Mouse (Mus musculus): ENCODE measurements around the gene 1700008O03Rik. TPM values are rescaled to one million over a fixed set of nuclear protein-coding genes. Genes with fewer than 3 reads are reported as not detected.
A peak's percentile ranks its signal among the peaks of the same experiment; 100 is the strongest.

The 1700008O03Rik gene
- polyA plus RNA-seq, 1 experiment from 2014 or later: 0.16 TPM

- peaks cover 19% of the 10 kb centered on the region for H3K27me3 ChIP-seq
- no peak overlapping the region for H3K9ac ChIP-seq
- H3K4me3 ChIP-seq (replicated peaks): no peak overlapping the region
- ATAC-seq (ENCODE audit: insufficient read depth): no peak
- no peaks in the 10 kb centered on the region for H3K9me3 ChIP-seq (replicated peaks)
- H3K4me2 ChIP-seq: no peak overlapping the region
- H3K36me3 ChIP-seq (replicated peaks): no peaks in the 10 kb centered on the region
- H3K4me1 ChIP-seq (replicated peaks): no peaks in the 10 kb centered on the region
- no peak overlapping the region for H3K27ac ChIP-seq (replicated peaks)
- 38% methylated on average over 8 of the region's 8 CpGs for WGBS (ENCODE audit: insufficient replicate concordance)
Measured at GRCm38 (mm10) chr7:44320886-44321285, 64.7 kb downstream of the 1700008O03Rik start.

GRCm38 (mm10) chr7:44317913-44318312 lies 67.7 kb downstream of the 1700008O03Rik start:
- H3K27ac ChIP-seq (replicated peaks): no peak overlapping the region
- WGBS (ENCODE audit: insufficient replicate concordance): 20% methylated on average over 4 of the region's 4 CpGs
- no peaks in the 10 kb centered on the region for H3K36me3 ChIP-seq (replicated peaks)
- H3K9me3 ChIP-seq (replicated peaks): no peaks in the 10 kb centered on the region
- ATAC-seq (ENCODE audit: insufficient read depth): no peak
- H3K4me1 ChIP-seq (replicated peaks): no peaks in the 10 kb centered on the region
- H3K27me3 ChIP-seq: peaks cover 18% of the 10 kb centered on the region
- H3K4me3 ChIP-seq (replicated peaks): no peak overlapping the region
- H3K4me2 ChIP-seq: no peak overlapping the region
- H3K9ac ChIP-seq: no peak overlapping the region

- peaks cover 72% of the 10 kb centered on the region for H3K27me3 ChIP-seq
- no peaks in the 10 kb centered on the region for H3K36me3 ChIP-seq (replicated peaks)
- H3K4me1 ChIP-seq (replicated peaks): peaks cover 10% of the 10 kb centered on the region
- no peak overlapping the region for H3K4me3 ChIP-seq (replicated peaks)
- ATAC-seq (ENCODE audit: insufficient read depth): no peak
- H3K9me3 ChIP-seq (replicated peaks): no peaks in the 10 kb centered on the region
- no peak overlapping the region for H3K27ac ChIP-seq (replicated peaks)
- H3K4me2 ChIP-seq: no peak overlapping the region
- no peak overlapping the region for H3K9ac ChIP-seq
- 46% methylated on average over 16 of the region's 16 CpGs for WGBS (ENCODE audit: insufficient replicate concordance)
Measured at GRCm38 (mm10) chr7:44312484-44312883, 73.1 kb downstream of the 1700008O03Rik start.

- 6% methylated on average over 6 of the region's 6 CpGs for WGBS (ENCODE audit: insufficient replicate concordance)
- no peak for ATAC-seq (ENCODE audit: insufficient read depth)
- H3K36me3 ChIP-seq (replicated peaks): no peaks in the 10 kb centered on the region
- peaks cover 76% of the 10 kb centered on the region for H3K27me3 ChIP-seq
- peaks cover 10% of the 10 kb centered on the region for H3K4me1 ChIP-seq (replicated peaks)
- H3K9me3 ChIP-seq (replicated peaks): no peaks in the 10 kb centered on the region
- H3K9ac ChIP-seq: no peak overlapping the region
- H3K4me2 ChIP-seq: no peak overlapping the region
- no peak overlapping the region for H3K27ac ChIP-seq (replicated peaks)
- no peak overlapping the region for H3K4me3 ChIP-seq (replicated peaks)
Measured at GRCm38 (mm10) chr7:44311713-44312304, 73.8 kb downstream of the 1700008O03Rik start.

- H3K4me3 ChIP-seq (replicated peaks): peak overlapping the region; percentile 10; the same call in 1 of the 2 replicates
- no peak overlapping the region for H3K9ac ChIP-seq
- H3K36me3 ChIP-seq (replicated peaks): no peaks in the 10 kb centered on the region
- no peaks in the 10 kb centered on the region for H3K9me3 ChIP-seq (replicated peaks)
- H3K4me1 ChIP-seq (replicated peaks): peaks cover 10% of the 10 kb centered on the region
- 1% methylated on average over 38 of the region's 38 CpGs for WGBS (ENCODE audit: insufficient replicate concordance)
- peaks cover 83% of the 10 kb centered on the region for H3K27me3 ChIP-seq
- peak overlapping the region; percentile 50 for H3K4me2 ChIP-seq
- no peak for ATAC-seq (ENCODE audit: insufficient read depth)
- H3K27ac ChIP-seq (replicated peaks): no peak overlapping the region
Measured at GRCm38 (mm10) chr7:44310878-44311712, 74.5 kb downstream of the 1700008O03Rik start.

GRCm38 (mm10) chr7:44310285-44310877 lies 75.2 kb downstream of the 1700008O03Rik start:
- ATAC-seq (ENCODE audit: insufficient read depth): no peak
- Histone ChIP-seq H3K27ac (replicated peaks) (no peak overlapping the region), H3K36me3 (replicated peaks) (no peaks in the 10 kb centered on the region), H3K9ac (no peak overlapping the region), H3K27me3 (peaks cover 90% of the 10 kb centered on the region), H3K4me2 (peak overlapping the region; percentile 50), H3K4me1 (replicated peaks) (peaks cover 17% of the 10 kb centered on the region), H3K4me3 (replicated peaks) (peak overlapping the region; percentile 10; the same call in 1 of the 2 replicates), H3K9me3 (replicated peaks) (no peaks in the 10 kb centered on the region)
- WGBS (ENCODE audit: insufficient replicate concordance): 1% methylated on average over 40 of the region's 40 CpGs

Other genes starting within 250 kb of the 1700008O03Rik start
- not detected in 2 replicates for gene Klk1b16, start 249.1 kb downstream of the 1700008O03Rik start, polyA plus RNA-seq (2015; fragmentation: Nextera tagmentation; extraction: Ambion mirVana)
- gene Klk1b24, start 197.6 kb downstream of the 1700008O03Rik start, polyA plus RNA-seq (2015; fragmentation: Nextera tagmentation; extraction: Ambion mirVana): not detected in 2 replicates
- gene Klk1b3, start 187.6 kb downstream of the 1700008O03Rik start, polyA plus RNA-seq (2015; fragmentation: Nextera tagmentation; extraction: Ambion mirVana): not detected in 2 replicates
- gene Klk1b4, start 178.4 kb downstream of the 1700008O03Rik start, polyA plus RNA-seq (2015; fragmentation: Nextera tagmentation; extraction: Ambion mirVana): not detected in 2 replicates
- gene Klk1b5, start 169.9 kb downstream of the 1700008O03Rik start, polyA plus RNA-seq (2015; fragmentation: Nextera tagmentation; extraction: Ambion mirVana): not detected in 2 replicates
- 0.16 TPM in 1 of 2 replicates, not detected in the other for gene Klk1, start 160.5 kb downstream of the 1700008O03Rik start, polyA plus RNA-seq (2015; fragmentation: Nextera tagmentation; extraction: Ambion mirVana)
- 0.07 TPM in 1 of 2 replicates, not detected in the other for gene Gm36864, start 149.6 kb downstream of the 1700008O03Rik start, polyA plus RNA-seq (2015; fragmentation: Nextera tagmentation; extraction: Ambion mirVana)
- 0.94 and 1.2 TPM in 2 replicates for gene 1700028J19Rik, start 139.1 kb downstream of the 1700008O03Rik start, polyA plus RNA-seq (2015; fragmentation: Nextera tagmentation; extraction: Ambion mirVana)
- gene 2410002F23Rik, start 139.1 kb downstream of the 1700008O03Rik start, polyA plus RNA-seq (2015; fragmentation: Nextera tagmentation; extraction: Ambion mirVana): 28.0 and 30.3 TPM in 2 replicates
- 0.14 TPM in 1 of 2 replicates, not detected in the other for gene Acp4, start 128.4 kb downstream of the 1700008O03Rik start, polyA plus RNA-seq (2015; fragmentation: Nextera tagmentation; extraction: Ambion mirVana)
- gene Gm15517, start 124.4 kb downstream of the 1700008O03Rik start, polyA plus RNA-seq (2015; fragmentation: Nextera tagmentation; extraction: Ambion mirVana): not detected in 2 replicates
- 0.54 and 0.63 TPM in 2 replicates for gene Clec11a, start 78.9 kb downstream of the 1700008O03Rik start, polyA plus RNA-seq (2015; fragmentation: Nextera tagmentation; extraction: Ambion mirVana)
- 0.05 and 0.06 TPM in 2 replicates for gene Shank1, start 75.6 kb downstream of the 1700008O03Rik start, polyA plus RNA-seq (2015; fragmentation: Nextera tagmentation; extraction: Ambion mirVana)
- not detected in 2 replicates for gene Syt3, start 1.7 kb downstream of the 1700008O03Rik start, polyA plus RNA-seq (2015; fragmentation: Nextera tagmentation; extraction: Ambion mirVana)
- gene Lrrc4b, start 43.2 kb upstream of the 1700008O03Rik start, polyA plus RNA-seq (2015; fragmentation: Nextera tagmentation; extraction: Ambion mirVana): 0.03 TPM in 1 of 2 replicates, not detected in the other
- gene Aspdh, start 79.6 kb upstream of the 1700008O03Rik start, polyA plus RNA-seq (2015; fragmentation: Nextera tagmentation; extraction: Ambion mirVana): 14.3 and 17.3 TPM in 2 replicates
- 175 and 198 TPM in 2 replicates for gene Josd2, start 82.2 kb upstream of the 1700008O03Rik start, polyA plus RNA-seq (2015; fragmentation: Nextera tagmentation; extraction: Ambion mirVana)
- gene Emc10, start 110.7 kb upstream of the 1700008O03Rik start, polyA plus RNA-seq (2015; fragmentation: Nextera tagmentation; extraction: Ambion mirVana): 45.9 and 55.4 TPM in 2 replicates
- gene Fam71e1, start 110.8 kb upstream of the 1700008O03Rik start, polyA plus RNA-seq (2015; fragmentation: Nextera tagmentation; extraction: Ambion mirVana): 1.7 and 2.0 TPM in 2 replicates
- gene Mybpc2, start 138.8 kb upstream of the 1700008O03Rik start, polyA plus RNA-seq (2015; fragmentation: Nextera tagmentation; extraction: Ambion mirVana): 0.08 and 0.10 TPM in 2 replicates
- gene Spib, start 146.3 kb upstream of the 1700008O03Rik start, polyA plus RNA-seq (2015; fragmentation: Nextera tagmentation; extraction: Ambion mirVana): 0.85 and 0.89 TPM in 2 replicates
- gene Pold1, start 163.0 kb upstream of the 1700008O03Rik start, polyA plus RNA-seq (2015; fragmentation: Nextera tagmentation; extraction: Ambion mirVana): 51.9 and 54.8 TPM in 2 replicates
- 45.9 and 47.1 TPM in 2 replicates for gene Nr1h2, start 168.1 kb upstream of the 1700008O03Rik start, polyA plus RNA-seq (2015; fragmentation: Nextera tagmentation; extraction: Ambion mirVana)
- gene Napsa, start 186.6 kb upstream of the 1700008O03Rik start, polyA plus RNA-seq (2015; fragmentation: Nextera tagmentation; extraction: Ambion mirVana): 13.8 and 14.2 TPM in 2 replicates
- 0.05 TPM in 2 replicates for gene Kcnc3, start 204.8 kb upstream of the 1700008O03Rik start, polyA plus RNA-seq (2015; fragmentation: Nextera tagmentation; extraction: Ambion mirVana)